Mouse (Mus musculus): ENCODE results near the gene Gm10073. TPM values are rescaled to one million over a fixed set of nuclear protein-coding genes. Genes with fewer than 3 reads are reported as not detected.
"Not testable (repeated sequence)": the region's sequence is repeated elsewhere in the genome, so short reads cannot be mapped to it uniquely, and the experiment has no call there.

Gm10073 gene
- total and polyA plus RNA-seq, 3 experiments, result 31.2 to 123 (median 109) TPM

- TF ChIP-seq POLR2A (IDR thresholded peaks at IDR 0.05; ENCODE audit: insufficient read depth, low read depth, low read length), result no peak
- TF ChIP-seq EP300 (IDR thresholded peaks at IDR 0.05; ENCODE audit: insufficient read depth, low read depth, low read length), result no peak
- intact Hi-C loops (cut with DNase I), result no loop called here
- Histone ChIP-seq H3K27me3 (ENCODE audit: control insufficient read depth, insufficient read depth, low read length) (no peaks in the 10 kb centered on the region), H3K79me2 (replicated peaks; ENCODE audit: control insufficient read depth, insufficient read depth, low read length) (no peaks in the 10 kb centered on the region), H3K36me3 (ENCODE audit: control insufficient read depth, insufficient read depth, low read length) (no peaks in the 10 kb centered on the region), H3K4me1 (ENCODE audit: control insufficient read depth, insufficient read depth, low read length) (peaks cover 1% of the 10 kb centered on the region), H3K9ac (ENCODE audit: low read depth, low read length) (no peak overlapping the region), H3K27ac (no peak overlapping the region), H3K4me3 (no peak overlapping the region)
- DNase-seq, result no peak
- WGBS, result 89% methylated on average over 2 of the region's 2 CpGs
Measured at GRCm38 (mm10) chr8:106579510-106579909, 6.2 kb upstream of the Gm10073 start.

GRCm38 (mm10) chr8:106576849-106577555 is 3.7 kb upstream of the Gm10073 start:
- no peak for TF ChIP-seq EP300 (IDR thresholded peaks at IDR 0.05; ENCODE audit: insufficient read depth, low read depth, low read length)
- TF ChIP-seq CTCF (IDR thresholded peaks at IDR 0.05), result no peak
- TF ChIP-seq POLR2A (IDR thresholded peaks at IDR 0.05; ENCODE audit: insufficient read depth, low read depth, low read length), result no peak
- no peaks in the 10 kb centered on the region for H3K27me3 ChIP-seq (ENCODE audit: control insufficient read depth, insufficient read depth, low read length)
- intact Hi-C loops (cut with DNase I), result no loop called here
- DNase-seq, result peak in 1 of 2 experiments; percentile 32
- no peak overlapping the region for H3K27ac ChIP-seq
- WGBS, result 17% methylated on average over 6 of the region's 6 CpGs
- no peak overlapping the region for H3K4me3 ChIP-seq
- H3K9ac ChIP-seq (ENCODE audit: low read depth, low read length), result no peak overlapping the region
- H3K36me3 ChIP-seq (ENCODE audit: control insufficient read depth, insufficient read depth, low read length), result no peaks in the 10 kb centered on the region
- peaks cover 1% of the 10 kb centered on the region for H3K4me1 ChIP-seq (ENCODE audit: control insufficient read depth, insufficient read depth, low read length)
- H3K79me2 ChIP-seq (replicated peaks; ENCODE audit: control insufficient read depth, insufficient read depth, low read length), result no peaks in the 10 kb centered on the region

DNA sequence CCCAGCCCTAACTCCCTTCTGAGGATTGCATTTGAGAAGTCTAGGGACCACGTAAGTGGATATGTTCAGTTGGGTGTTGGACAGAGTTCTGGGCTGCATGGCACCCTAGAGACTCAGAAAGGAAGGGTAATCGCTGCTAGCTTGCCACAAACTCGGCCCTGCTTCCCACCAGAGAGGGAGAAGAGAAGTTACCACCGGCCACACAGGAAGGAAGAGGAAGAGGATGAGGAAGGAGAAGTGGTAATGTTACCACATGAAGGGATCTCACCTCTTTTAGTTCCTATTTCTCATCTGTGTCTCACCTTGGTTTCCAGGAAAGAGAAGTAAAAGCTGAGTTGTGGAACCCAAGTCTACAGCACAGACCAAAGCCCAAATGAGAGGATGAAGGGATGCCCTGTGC is 1.0 kb upstream of the Gm10073 start:
- no peak for DNase-seq
- Histone ChIP-seq H3K4me3 (no peak overlapping the region), H3K79me2 (replicated peaks; ENCODE audit: control insufficient read depth, insufficient read depth, low read length) (no peaks in the 10 kb centered on the region), H3K27me3 (ENCODE audit: control insufficient read depth, insufficient read depth, low read length) (no peaks in the 10 kb centered on the region), H3K27ac (no peak overlapping the region), H3K4me1 (ENCODE audit: control insufficient read depth, insufficient read depth, low read length) (peaks cover 1% of the 10 kb centered on the region), H3K9ac (ENCODE audit: low read depth, low read length) (no peak overlapping the region), H3K36me3 (ENCODE audit: control insufficient read depth, insufficient read depth, low read length) (no peaks in the 10 kb centered on the region)
- 69% methylated on average over 4 of the region's 4 CpGs for WGBS
- intact Hi-C loops (cut with DNase I), result no loop called here
- TF ChIP-seq EP300 (IDR thresholded peaks at IDR 0.05; ENCODE audit: insufficient read depth, low read depth, low read length) (no peak), CTCF (IDR thresholded peaks at IDR 0.05) (no peak), POLR2A (IDR thresholded peaks at IDR 0.05; ENCODE audit: insufficient read depth, low read depth, low read length) (no peak)

GRCm38 (mm10) chr8:106572175-106572574 is 1.1 kb downstream of the Gm10073 start:
- H3K4me1 ChIP-seq (ENCODE audit: control insufficient read depth, insufficient read depth, low read length); H3K9ac ChIP-seq (ENCODE audit: low read depth, low read length); H3K27me3 ChIP-seq (ENCODE audit: control insufficient read depth, insufficient read depth, low read length); H3K79me2 ChIP-seq (replicated peaks; ENCODE audit: control insufficient read depth, insufficient read depth, low read length); intact Hi-C loops (cut with DNase I); H3K4me3 ChIP-seq; H3K36me3 ChIP-seq (ENCODE audit: control insufficient read depth, insufficient read depth, low read length); H3K27ac ChIP-seq; DNase-seq: not testable (repeated sequence)
- WGBS, result 79% methylated on average over 1 of the region's 1 CpGs

- H3K4me3 ChIP-seq, result no peak overlapping the region
- no peaks in the 10 kb centered on the region for H3K36me3 ChIP-seq (ENCODE audit: control insufficient read depth, insufficient read depth, low read length)
- no peak for DNase-seq
- TF ChIP-seq EP300 (IDR thresholded peaks at IDR 0.05; ENCODE audit: insufficient read depth, low read depth, low read length) (no peak), POLR2A (IDR thresholded peaks at IDR 0.05; ENCODE audit: insufficient read depth, low read depth, low read length) (no peak), CTCF (IDR thresholded peaks at IDR 0.05) (no peak)
- no peaks in the 10 kb centered on the region for H3K4me1 ChIP-seq (ENCODE audit: control insufficient read depth, insufficient read depth, low read length)
- H3K27ac ChIP-seq, result no peak overlapping the region
- H3K79me2 ChIP-seq (replicated peaks; ENCODE audit: control insufficient read depth, insufficient read depth, low read length), result no peaks in the 10 kb centered on the region
- no peaks in the 10 kb centered on the region for H3K27me3 ChIP-seq (ENCODE audit: control insufficient read depth, insufficient read depth, low read length)
- intact Hi-C loops (cut with DNase I), result no loop called here
- no peak overlapping the region for H3K9ac ChIP-seq (ENCODE audit: low read depth, low read length)
- WGBS, result 87% methylated on average over 5 of the region's 5 CpGs
Measured at GRCm38 (mm10) chr8:106571551-106572172, 1.6 kb downstream of the Gm10073 start.

DNA sequence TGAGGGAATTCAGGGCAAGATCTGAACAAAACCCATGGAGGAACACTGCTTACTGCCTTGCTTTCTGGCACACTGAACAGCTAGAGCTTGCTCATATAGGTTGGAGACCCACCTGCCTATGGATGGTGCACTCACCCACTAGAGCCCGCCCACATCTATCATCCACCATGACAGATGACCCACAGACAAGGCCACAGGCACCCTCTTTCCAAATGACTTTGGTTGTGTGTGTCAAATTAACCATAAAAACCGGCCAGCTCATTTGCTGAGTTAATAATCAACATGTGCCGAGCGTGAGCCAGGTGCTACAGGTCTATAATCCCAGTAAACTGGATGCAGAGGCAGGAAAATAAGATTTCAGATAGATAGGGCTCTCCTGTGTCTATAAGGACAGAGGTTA is 2.9 kb downstream of the Gm10073 start:
- Histone ChIP-seq H3K27me3 (ENCODE audit: control insufficient read depth, insufficient read depth, low read length) (no peaks in the 10 kb centered on the region), H3K79me2 (replicated peaks; ENCODE audit: control insufficient read depth, insufficient read depth, low read length) (no peaks in the 10 kb centered on the region), H3K4me1 (ENCODE audit: control insufficient read depth, insufficient read depth, low read length) (no peaks in the 10 kb centered on the region), H3K27ac (no peak overlapping the region), H3K36me3 (ENCODE audit: control insufficient read depth, insufficient read depth, low read length) (no peaks in the 10 kb centered on the region), H3K4me3 (no peak overlapping the region), H3K9ac (ENCODE audit: low read depth, low read length) (no peak overlapping the region)
- WGBS, result 96% methylated on average over 4 of the region's 4 CpGs
- TF ChIP-seq POLR2A (IDR thresholded peaks at IDR 0.05; ENCODE audit: insufficient read depth, low read depth, low read length) (no peak), CTCF (IDR thresholded peaks at IDR 0.05) (no peak), EP300 (IDR thresholded peaks at IDR 0.05; ENCODE audit: insufficient read depth, low read depth, low read length) (no peak)
- intact Hi-C loops (cut with DNase I), result no loop called here
- DNase-seq, result no peak
